Mouse (Mus musculus): Measurements from ENCODE around the gene Smim26.

GRCm38 (mm10) chr2:144617074-144617874 is 23.4 kb downstream of the Smim26 start:
- TF ChIP-seq CTCF (IDR thresholded peaks at IDR 0.05; ENCODE audit: borderline replicate concordance, insufficient read depth, low read length) (no peak), POLR2A (IDR thresholded peaks at IDR 0.05; ENCODE audit: low read depth, low read length) (no peak)
